Mouse (Mus musculus) embryo, embryonic 11 days (tissue): ENCODE results near the gene Ppig.
A peak's percentile ranks its signal among the peaks of the same experiment; 100 is the strongest.

Experiments
- DNase-seq: peaks from one replicate; pipeline ENCODE4 v3.0.0-alpha.2; 2015

The Ppig gene

GRCm38 (mm10) chr2:69764716-69765115 is 42.4 kb downstream of the Ppig start:
- no peak for DNase-seq

- DNase-seq, result no peak
These were observed 51.0 kb downstream of the Ppig start for GRCm38 (mm10) chr2:69773331-69773730.

- no peak for DNase-seq
These were observed 55.9 kb downstream of the Ppig start for GRCm38 (mm10) chr2:69777985-69778835.

- peak; percentile 23 for DNase-seq
These were observed 56.5 kb downstream of the Ppig start for GRCm38 (mm10) chr2:69778836-69779177.

GRCm38 (mm10) chr2:69788974-69789373 is 66.6 kb downstream of the Ppig start:
- DNase-seq, result no peak

- peak; percentile 99 for DNase-seq
These were observed 67.2 kb downstream of the Ppig start, which contains the start of the genes Ccdc173 and Phospho2 for GRCm38 (mm10) chr2:69789429-69790069. Ccdc173 (minus strand) TSS chr2:69789575. Phospho2 (plus strand) TSS chr2:69789623.

GRCm38 (mm10) chr2:69790285-69790684 is 67.9 kb downstream of the Ppig start:
- DNase-seq, result peak; percentile 90

- no peak for DNase-seq
These were observed 68.4 kb downstream of the Ppig start for GRCm38 (mm10) chr2:69790722-69791121.

- DNase-seq, result peak; percentile 42
These were observed 80.6 kb downstream of the Ppig start for GRCm38 (mm10) chr2:69802911-69803312.
